Mouse (Mus musculus): ENCODE data around the gene Slc22a22.
"Not testable (repeated sequence)": the region's sequence is repeated elsewhere in the genome, so short reads cannot be mapped to it uniquely, and the experiment has no call there.

Slc22a22 gene

DNA sequence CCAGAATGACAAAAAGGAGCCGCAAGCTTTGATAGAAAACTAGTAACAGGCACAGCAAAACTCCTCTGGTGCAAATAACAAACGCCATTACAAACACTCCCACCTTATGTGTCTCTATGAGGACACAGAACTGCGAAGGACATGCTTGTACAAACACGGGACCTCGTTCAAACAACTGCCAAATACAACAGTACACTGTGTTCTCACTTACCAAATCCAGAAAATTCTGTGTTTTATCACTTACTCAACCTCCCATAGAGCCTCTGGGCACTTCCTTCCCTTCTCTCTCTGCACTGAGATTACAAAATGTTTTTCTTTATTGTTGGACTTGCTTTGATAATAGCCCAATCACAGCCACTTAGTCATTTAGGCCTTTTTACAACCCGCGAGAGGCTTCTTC is 97.0 kb downstream of the Slc22a22 start:
- DNase-seq (ENCODE audit: low spot score): no peak

- no peak for DNase-seq (ENCODE audit: low spot score)
Measured at GRCm38 (mm10) chr15:57366446-57366845, 111.0 kb downstream of the Slc22a22 start.

GRCm38 (mm10) chr15:57355278-57355677 is 122.1 kb downstream of the Slc22a22 start:
- DNase-seq (ENCODE audit: low spot score): no peak

DNA sequence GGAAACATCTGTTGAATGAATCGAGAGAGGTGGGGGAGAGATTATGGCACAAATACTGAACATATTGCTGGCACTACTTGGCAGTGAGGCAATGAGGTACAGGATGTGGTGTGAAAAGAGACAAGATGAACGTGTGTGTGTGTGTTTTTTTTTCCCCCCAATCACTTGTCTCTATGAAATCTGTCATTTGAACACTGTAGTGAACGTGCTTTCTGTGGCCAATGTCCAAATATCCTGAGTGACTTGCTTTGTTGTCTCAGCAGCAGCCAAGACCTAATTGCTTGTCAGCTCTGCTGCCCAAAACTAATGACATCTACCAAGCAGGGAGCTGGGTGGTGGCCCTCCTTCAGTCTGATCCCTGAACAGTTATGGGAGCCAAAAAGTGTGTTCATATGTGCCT is 136.9 kb downstream of the Slc22a22 start:
- DNase-seq (ENCODE audit: low spot score): no peak

GRCm38 (mm10) chr15:57331326-57331725 is 146.1 kb downstream of the Slc22a22 start:
- DNase-seq (ENCODE audit: low spot score): no peak

DNA sequence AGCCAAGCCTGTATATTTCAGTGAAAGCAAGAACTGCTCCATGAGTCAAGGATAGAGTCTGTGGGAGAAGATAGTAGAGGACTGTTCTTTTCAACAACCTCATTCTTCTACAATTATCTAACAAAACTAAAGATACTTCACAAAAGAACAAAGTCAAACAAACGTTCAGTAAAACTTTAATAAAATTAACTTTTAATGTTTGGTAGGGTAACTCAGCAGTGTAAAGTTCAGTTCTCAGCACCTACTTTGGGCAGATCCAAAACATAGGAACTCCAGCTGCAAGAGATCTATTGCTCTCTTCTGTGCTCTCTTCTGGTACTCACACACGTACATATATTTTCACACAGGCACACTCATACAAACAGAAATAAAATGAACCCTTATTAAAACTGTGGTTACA is 159.4 kb downstream of the Slc22a22 start:
- DNase-seq (ENCODE audit: low spot score): no peak

DNA sequence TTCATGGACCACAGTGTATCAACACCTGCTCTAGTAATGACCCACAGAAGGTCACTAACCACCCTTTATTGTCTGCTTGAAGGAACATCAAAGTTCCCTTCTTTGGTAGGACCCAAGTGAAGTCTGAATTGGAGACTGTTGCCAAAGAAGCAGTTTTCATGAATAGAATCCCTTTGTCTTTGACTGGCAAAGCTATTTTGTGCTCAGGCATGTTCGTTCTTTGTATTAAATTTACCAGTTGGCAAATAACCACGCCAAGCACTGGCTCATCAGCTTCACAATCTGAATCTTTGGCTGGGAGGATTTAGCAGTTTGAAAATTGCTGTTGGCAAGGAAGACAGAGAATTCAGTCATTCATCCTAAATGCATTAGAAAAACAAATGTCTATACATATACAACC is 160.9 kb downstream of the Slc22a22 start:
- no peak for DNase-seq (ENCODE audit: low spot score)

DNA sequence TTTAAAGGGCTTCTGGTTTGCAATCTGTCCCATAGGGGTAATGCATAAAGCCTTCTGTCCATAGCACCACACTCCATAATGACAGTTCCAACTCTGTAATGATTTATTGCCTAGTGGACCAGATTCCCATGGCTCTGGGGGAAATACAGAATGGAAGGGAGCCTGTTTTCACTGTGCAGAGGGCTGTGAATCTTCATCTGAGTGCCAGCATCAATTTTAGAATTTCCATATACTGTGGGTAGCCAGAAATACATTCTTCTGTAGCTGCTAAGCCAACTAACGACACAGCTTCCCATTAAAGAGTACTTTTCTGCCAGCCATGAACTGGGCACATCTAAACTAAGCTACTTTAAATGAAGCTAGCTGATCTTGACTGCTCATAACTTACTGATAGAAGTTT is 174.7 kb downstream of the Slc22a22 start:
- DNase-seq (ENCODE audit: low spot score): no peak

- no peak for DNase-seq (ENCODE audit: low spot score)
Measured at GRCm38 (mm10) chr15:57278505-57278904, 198.9 kb downstream of the Slc22a22 start.

- DNase-seq (ENCODE audit: low spot score): no peak
Measured at GRCm38 (mm10) chr15:57276411-57276810, 201.0 kb downstream of the Slc22a22 start.

DNA sequence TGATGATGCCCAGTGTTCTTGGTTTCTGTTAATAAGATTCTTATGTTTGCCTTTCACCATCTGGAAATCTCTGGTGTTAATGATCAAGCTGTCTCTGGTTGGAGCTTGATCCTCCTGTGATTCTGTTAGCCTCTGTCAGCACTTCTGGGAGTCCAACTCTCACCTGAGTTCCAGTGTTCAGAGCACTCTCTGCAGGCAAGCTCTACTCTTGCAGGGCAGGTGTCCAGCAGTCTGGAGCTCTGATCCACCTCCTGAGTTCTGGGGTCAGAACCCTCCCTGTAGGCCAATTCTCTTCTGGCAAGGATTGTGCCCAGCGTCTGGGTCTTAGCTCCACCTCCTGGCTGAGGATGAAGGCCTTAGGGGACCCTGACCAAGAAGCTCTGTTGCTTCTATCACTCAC is 237.4 kb downstream of the Slc22a22 start:
- not testable (repeated sequence) for DNase-seq (ENCODE audit: low spot score)

- no peak for DNase-seq (ENCODE audit: low spot score)
Measured at GRCm38 (mm10) chr15:57230439-57230838, 247.0 kb downstream of the Slc22a22 start.

GRCm38 (mm10) chr15:57205315-57205714 is 272.1 kb downstream of the Slc22a22 start:
- no peak for DNase-seq (ENCODE audit: low spot score)

DNA sequence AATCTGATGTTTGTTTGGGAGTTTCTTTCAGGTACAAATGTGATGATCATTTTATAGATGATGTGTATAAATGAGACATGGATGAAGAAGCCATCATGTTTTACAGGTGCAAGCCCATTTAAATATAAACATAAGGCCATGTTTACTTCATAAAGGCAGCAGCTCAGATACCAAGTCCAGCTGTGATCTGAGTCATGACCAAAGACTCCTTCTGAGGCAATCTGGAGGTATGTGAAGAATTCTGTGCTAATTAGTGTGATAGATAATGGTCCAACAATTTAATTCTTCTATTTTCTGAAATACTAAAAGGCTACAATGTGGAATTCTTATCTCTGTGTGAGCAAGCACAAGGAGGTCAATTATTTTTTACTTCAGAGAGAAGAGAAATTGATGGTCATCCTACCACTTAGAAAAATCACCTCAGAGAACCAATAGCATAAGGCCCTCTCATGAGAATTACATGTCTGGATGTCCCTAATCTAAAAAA is 272.9 kb downstream of the Slc22a22 start:
- DNase-seq (ENCODE audit: low spot score): no peak

All from testis, postnatal 10 days (tissue).